Mouse (Mus musculus): Measurements from ENCODE around the gene Add1. TPM values are rescaled to one million over a fixed set of nuclear protein-coding genes. Genes with fewer than 3 reads are reported as not detected.

Add1 gene
- total RNA-seq (2021), result 100 to 1,000 TPM; 215 to 240 TPM
- long read RNA-seq, experiment 1, full-length matches to known transcripts, result 8 of 25 reads
- long read RNA-seq, experiment 1, partial matches to known transcripts, result 4 of 25 reads
- long read RNA-seq, experiment 1, other reads (novel, unspliced or antisense), result 13 of 25 reads
- long read RNA-seq, experiment 2, full-length matches to known transcripts, result 34 of 109 reads
- long read RNA-seq, experiment 2, partial matches to known transcripts, result 66 of 109 reads
- long read RNA-seq, experiment 2, other reads (novel, unspliced or antisense), result 9 of 109 reads

DNA sequence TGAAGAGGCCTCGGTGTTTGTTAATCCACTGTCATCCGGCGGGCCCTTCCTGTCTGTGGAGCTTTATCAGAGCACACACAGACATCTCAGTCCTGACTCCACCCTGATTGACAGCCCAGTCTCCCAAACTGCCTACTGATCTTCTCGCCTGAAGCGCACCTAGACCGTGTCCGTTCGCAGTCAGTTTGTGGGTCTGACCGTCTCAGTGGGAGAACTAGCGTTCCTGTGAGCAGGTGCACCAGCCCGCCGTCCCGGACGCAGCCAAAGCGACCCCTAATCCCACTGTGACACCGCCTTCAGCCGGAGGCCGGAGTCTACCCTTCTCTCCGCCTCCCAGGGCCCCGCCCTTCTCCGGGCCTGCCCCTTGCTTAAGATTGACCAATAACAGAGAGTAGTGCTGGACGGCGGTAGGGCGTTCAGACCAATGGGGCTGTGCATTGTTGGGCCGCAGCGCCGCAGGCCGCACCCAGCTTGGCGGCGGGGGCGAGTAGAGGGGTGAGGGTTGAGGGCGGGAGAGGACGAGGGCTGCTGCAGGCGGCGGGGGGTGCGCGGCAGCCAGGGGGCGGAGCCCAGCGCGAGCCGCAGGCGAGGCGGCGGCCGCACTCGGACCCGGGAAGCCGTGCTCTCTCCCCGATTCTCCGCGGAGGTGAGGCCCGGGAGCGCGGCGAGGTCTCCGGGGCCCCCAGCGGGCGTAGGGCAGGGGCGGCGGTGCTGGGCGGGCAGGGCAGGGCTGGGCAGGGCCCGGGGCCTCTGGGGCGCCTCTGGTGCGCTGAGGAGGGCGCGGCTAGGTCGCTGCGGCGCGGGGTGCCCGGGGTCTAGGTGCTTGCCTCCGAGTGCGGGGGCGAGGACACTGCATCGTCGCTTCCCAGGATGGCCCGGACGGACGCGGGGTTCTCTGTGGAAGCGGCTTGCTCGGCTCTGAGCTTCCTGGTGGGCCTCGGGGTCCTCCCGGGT is at the start of gene Add1:
TSS of gene Add1 (plus strand) at position 397 of the 954 bp plus-strand sequence.
- peak; percentile 91 to 95 for DNase-seq (ENCODE audit: low spot score in 2 of 2)

GRCm38 (mm10) chr5:34523958-34524485 is 49.4 kb upstream of the Add1 start:
- DNase-seq (ENCODE audit: low spot score in 2 of 2), result no peak

DNA sequence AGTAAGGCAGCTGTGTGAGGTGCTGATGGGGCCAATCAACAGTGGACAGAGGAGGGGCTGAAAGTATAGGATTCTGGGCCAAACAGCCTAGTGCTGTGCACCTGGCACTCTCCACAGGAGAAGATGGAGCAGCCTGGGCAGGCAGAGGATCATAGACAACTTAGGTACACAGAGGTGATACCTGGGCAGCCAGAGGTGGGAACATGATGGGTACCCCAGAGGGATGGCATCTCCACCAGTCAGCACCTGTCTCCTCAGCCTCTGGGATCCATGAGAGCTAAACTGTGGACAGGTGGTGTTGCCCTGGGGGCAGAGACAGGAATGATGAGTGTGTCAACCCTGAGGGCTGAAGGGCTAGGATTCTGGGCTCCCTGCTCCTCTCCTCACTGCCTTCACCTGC is 49.0 kb upstream of the Add1 start:
- no peak for DNase-seq (ENCODE audit: low spot score in 2 of 2)

DNA sequence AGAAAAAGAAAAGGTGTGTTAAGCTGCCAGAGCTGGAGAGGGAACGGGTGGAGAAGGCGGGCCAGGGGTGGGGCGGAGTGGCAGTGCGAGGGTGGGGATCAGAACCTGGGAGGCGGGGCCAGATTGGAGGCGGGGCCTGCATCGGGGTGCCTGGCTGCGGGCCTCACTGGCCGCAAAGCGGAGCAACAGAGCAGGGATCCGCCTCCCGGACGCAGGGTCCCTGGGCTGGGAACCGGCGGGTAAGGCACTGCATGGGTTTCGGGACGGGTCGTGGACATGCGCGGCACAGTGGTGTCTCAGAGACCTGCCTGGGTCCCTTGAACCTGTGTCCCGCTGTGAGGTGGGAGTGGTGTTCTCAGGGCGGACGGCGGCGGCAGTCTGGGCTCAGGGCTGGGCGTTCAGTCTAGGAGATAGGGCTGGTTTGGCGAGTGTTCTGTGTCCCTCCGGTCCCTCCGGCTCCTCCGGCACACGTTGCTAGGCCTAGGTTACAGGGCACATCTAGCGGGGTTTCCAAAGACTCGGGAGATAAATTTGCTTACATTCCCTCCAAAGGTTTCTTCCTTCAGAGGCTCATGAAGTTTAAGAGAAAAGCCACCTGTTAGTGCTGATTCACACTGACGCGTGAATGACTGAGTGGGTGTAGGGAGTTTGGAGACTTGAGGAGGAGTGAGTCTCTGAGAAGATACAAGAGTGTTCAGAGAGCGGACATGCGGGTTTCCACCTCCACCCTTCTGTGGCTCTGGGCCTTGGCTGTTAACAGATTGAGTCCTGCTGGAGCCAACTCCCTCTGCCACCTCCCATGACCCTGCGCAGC is 47.6 kb upstream of the Add1 start, which contains the start of gene Sh3bp2:
TSS of gene Sh3bp2 (plus strand) at position 176 of the 814 bp plus-strand sequence.
- peak; percentile 85 to 93 for DNase-seq (ENCODE audit: low spot score in 2 of 2)

- no peak for DNase-seq (ENCODE audit: low spot score in 2 of 2)
These were observed 47.0 kb upstream of the Add1 start for GRCm38 (mm10) chr5:34526477-34526775.

DNA sequence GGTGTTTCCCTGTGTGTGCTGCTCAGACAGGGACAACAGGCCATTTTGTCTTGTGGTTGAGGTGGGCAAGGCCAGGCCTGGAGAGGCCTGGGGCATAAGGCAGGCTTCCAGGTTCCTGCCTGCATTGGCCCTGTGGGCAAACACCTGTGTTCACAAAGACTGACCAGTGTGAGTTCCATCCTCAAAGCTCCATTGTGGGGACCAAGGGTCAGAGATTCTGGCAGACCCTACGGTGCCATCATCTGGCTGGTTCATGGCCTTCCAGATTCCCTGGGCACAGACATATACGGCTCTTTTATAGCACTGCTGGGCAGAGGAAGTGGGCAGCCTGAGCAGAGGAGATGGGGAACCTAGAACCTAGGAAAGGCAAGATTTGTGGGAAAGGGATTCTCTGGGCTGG is 46.1 kb upstream of the Add1 start:
- DNase-seq (ENCODE audit: low spot score in 2 of 2), result no peak

DNA sequence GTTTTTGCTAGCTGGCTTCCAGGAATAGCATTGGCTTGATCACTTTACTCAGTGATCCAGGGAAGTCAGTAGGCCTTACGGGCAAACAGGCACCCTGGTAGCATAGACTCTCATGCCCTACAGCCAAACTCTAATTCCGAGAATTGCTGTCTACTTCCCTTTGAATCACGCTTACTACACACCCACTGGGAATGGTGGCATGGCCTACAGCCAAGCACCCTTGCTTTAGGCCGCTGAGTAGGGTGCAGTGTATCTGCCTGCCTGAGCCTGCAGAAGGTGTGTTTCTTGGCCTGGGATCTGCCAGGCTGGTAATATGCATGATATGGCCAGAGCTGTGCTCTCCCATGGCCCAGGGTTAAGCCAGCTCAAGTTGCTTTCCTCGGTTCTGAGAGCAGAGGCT is 44.7 kb upstream of the Add1 start:
- DNase-seq (ENCODE audit: low spot score in 2 of 2), result no peak

GRCm38 (mm10) chr5:34530116-34530515 is 43.3 kb upstream of the Add1 start:
- no peak for DNase-seq (ENCODE audit: low spot score in 2 of 2)

- no peak for DNase-seq (ENCODE audit: low spot score in 2 of 2)
These were observed 42.8 kb upstream of the Add1 start for GRCm38 (mm10) chr5:34530687-34531086.

DNA sequence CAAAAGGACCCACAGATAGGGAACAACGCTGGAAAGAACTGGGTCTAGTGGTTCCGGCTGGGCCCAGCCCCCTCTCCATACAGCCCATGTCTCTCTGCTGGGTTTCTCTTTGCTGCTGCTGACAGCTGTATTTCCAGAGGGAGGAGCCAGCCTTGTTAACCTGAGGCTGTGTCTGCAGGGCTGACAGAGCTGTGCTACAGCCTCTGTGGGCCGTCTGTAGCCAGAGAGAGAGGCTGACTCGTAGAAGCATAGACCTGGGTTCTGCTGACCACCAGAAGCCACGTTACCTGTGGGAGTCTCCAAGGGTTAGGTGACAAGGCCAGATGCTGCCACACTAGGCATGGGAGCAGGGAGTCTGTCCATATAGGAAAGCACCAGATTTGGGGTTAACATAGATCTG is 40.4 kb upstream of the Add1 start:
- no peak for DNase-seq (ENCODE audit: low spot score in 2 of 2)

DNA sequence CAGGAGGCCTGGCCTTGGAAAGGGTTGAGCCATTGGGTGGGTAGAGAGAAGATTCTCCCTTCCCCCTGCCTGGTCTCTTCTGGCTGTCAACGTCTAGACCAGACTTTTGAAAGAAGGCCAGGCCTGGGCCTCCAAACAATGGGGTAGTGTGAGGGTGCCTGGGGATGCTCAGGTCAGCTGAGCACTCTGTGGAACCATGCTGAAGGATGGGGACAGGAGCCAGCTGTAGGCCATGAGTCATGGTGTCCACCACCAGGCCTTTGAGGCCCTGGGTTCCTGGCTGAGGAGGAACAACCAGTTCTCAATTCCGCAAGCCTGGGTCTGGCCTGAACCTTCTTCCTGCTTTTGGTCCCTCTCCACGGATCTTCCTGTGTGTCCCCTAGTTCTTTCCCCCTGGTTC is 39.6 kb upstream of the Add1 start:
- DNase-seq (ENCODE audit: low spot score in 2 of 2), result no peak

GRCm38 (mm10) chr5:34534776-34535581 is 38.5 kb upstream of the Add1 start:
- DNase-seq (ENCODE audit: low spot score in 2 of 2), result peak in 1 of 2 experiments; percentile 53

DNA sequence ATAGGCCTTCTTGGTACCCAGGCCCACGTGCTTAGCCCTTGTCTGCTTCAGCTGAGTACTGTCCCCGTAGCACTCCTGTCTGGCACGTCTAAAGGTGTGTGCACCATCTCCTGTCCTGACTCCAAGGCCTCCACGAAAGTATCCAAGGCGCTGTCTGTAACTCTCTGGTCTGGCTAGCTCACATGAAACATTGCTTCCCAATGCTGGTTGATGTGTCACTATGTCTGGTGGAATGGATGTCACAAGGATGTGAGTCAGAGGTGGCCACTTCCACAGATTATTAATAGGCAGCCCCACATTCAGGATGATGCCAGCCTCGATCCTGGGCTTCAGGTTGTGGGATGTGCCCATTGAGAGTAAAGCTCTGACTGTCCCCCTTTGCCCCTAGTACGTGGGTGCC is 37.6 kb upstream of the Add1 start:
- no peak for DNase-seq (ENCODE audit: low spot score in 2 of 2)

GRCm38 (mm10) chr5:34538079-34538478 is 35.4 kb upstream of the Add1 start:
- DNase-seq (ENCODE audit: low spot score in 2 of 2), result no peak

- DNase-seq (ENCODE audit: low spot score in 2 of 2), result no peak
These were observed 34.9 kb upstream of the Add1 start for GRCm38 (mm10) chr5:34538527-34538926.

DNA sequence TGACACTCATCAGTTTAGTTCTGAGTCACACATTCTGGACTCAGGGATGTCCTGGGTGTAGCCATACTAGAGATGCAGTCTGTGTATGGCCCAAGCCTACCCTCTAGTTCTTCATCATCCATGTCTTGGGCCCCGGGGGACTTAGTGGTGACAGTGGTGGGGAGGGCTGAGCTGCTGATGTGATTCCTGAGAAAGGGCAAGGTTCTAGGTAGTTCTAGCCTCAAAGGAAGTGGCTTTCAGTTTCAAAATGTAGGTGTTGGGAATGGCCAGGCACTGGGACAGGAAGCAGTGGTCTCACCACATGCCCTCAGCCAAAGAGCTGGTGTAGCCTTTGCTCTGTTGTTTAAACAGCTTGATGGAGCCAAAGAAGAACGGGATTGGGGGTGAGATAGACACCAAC is 34.3 kb upstream of the Add1 start:
- no peak for DNase-seq (ENCODE audit: low spot score in 2 of 2)

- DNase-seq (ENCODE audit: low spot score in 2 of 2), result no peak
These were observed 31.3 kb upstream of the Add1 start for GRCm38 (mm10) chr5:34542166-34542565.

DNA sequence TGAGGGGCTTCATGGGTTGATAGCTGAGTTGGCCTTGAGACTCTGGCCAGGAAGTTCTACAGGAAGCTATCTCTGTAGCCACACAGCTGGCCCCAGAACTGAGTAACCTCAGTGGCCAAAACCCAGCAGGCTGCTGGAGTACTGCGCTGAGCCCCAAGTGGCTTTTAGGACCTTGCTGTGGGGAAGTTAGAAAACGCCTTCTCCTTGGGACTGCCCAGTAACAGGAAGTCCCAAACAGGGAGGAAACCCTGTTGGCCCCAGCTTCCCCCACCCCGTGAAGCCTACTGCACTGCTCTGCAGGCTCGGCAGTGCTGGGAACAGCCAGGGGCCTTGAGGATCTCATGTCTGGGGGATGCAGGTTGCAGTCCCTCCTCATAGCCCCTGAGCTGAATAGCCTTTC is 30.4 kb upstream of the Add1 start:
- DNase-seq (ENCODE audit: low spot score in 2 of 2), result no peak

GRCm38 (mm10) chr5:34547410-34547809 is 26.1 kb upstream of the Add1 start:
- no peak for DNase-seq (ENCODE audit: low spot score in 2 of 2)

DNA sequence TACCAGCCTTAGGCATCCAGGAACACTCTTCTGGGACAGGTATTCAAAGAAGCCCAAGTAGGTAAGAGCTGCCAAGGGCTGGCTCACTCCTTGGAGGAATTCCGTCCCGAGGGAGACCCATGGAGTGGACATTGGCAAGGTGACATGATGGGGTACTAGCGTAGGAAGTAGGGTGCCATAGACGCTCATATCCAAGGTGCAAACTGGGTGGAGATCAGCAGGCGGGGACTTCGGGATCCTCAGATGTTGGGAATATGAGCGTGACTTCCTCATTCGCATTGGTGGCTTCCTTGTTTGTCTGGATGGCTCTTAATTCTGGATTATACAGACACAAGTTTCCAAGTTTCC is 24.4 kb upstream of the Add1 start:
- no peak for DNase-seq (ENCODE audit: low spot score in 2 of 2)

Measured in adrenal gland, postnatal 4 days (tissue).